Mouse (Mus musculus): ENCODE measurements around the gene Cabp4.

- TF ChIP-seq POLR2A (IDR thresholded peaks at IDR 0.05; ENCODE audit: insufficient read depth, low read depth, low read length) (no peak), CTCF (IDR thresholded peaks at IDR 0.05) (no peak), EP300 (IDR thresholded peaks at IDR 0.05; ENCODE audit: insufficient read depth, low read depth, low read length) (no peak)
Observed at GRCm38 (mm10) chr19:4089128-4089527, 54.7 kb downstream of the Cabp4 start.
